Mouse (Mus musculus) MEL (cell line): ENCODE results near the gene Casp1. TPM values are rescaled to one million over a fixed set of nuclear protein-coding genes. Genes with fewer than 3 reads are reported as not detected.

Source experiments
- DNase-seq: peaks from one replicate; pipeline ENCODE4 v3.0.0; 2011; ENCODE audit warnings: low read depth, low spot score
- H3K27ac ChIP-seq: 2 replicates; pipeline ENCODE4 v1.5.1; 2012; ENCODE audit warnings: low read depth, mild to moderate bottlenecking, control low read depth, low read length, moderate library complexity; ENCODE audit not compliant: control insufficient read depth
- H3K27me3 ChIP-seq, 2 experiments: fragments of 150-350 bp in 1 of 2; sonication (generic) in 1 of 2; 2 replicates each; pipeline ENCODE4 v1.6.1; 2012; ENCODE audit warnings: low read length in 2 of 2, mild to moderate bottlenecking in 2 of 2, improper control_type of control experiment in 1 of 2, moderate library complexity in 1 of 2; ENCODE audit not compliant: insufficient read depth in 2 of 2, control insufficient read depth in 1 of 2
- H3K36me3 ChIP-seq, 2 experiments: 2 replicates each; pipeline ENCODE4 v1.6.1; 2012 to 2014; ENCODE audit warnings: low read length in 2 of 2, improper control_type of control experiment in 1 of 2, inconsistent platforms in 1 of 2, mild to moderate bottlenecking in 1 of 2; ENCODE audit not compliant: insufficient read depth in 2 of 2, control insufficient read depth in 1 of 2
- H3K4me1 ChIP-seq, 2 experiments: fragments of 150-350 bp in 1 of 2; sonication (generic) in 1 of 2; 2 replicates each; pipeline ENCODE4 v1.6.1; 2012; ENCODE audit warnings: low read length in 2 of 2, improper control_type of control experiment in 1 of 2, mild to moderate bottlenecking in 1 of 2; ENCODE audit not compliant: insufficient read depth in 2 of 2, control insufficient read depth in 1 of 2
- H3K4me3 ChIP-seq, 2 experiments: fragments of 150-350 bp in 1 of 2; sonication (generic) in 1 of 2; 2 replicates each; pipeline ENCODE4 v1.5.1; 2012; ENCODE audit warnings: low read depth in 2 of 2, low read length in 2 of 2, mild to moderate bottlenecking in 2 of 2, moderate library complexity in 2 of 2, control low read depth in 1 of 2, improper control_type of control experiment in 1 of 2; ENCODE audit not compliant: control insufficient read depth in 1 of 2, insufficient read depth in 1 of 2
- H3K79me2 ChIP-seq: 2 replicates; pipeline ENCODE4 v1.6.1; 2012; ENCODE audit warnings: mild to moderate bottlenecking, low read length, moderate library complexity; ENCODE audit not compliant: control insufficient read depth, poor library complexity, insufficient read depth
- H3K9ac ChIP-seq: 2 replicates; pipeline ENCODE4 v1.6.1; 2012; ENCODE audit warnings: low read depth, mild to moderate bottlenecking, control low read depth, low read length, moderate library complexity; ENCODE audit not compliant: control insufficient read depth, poor library complexity, severe bottlenecking
- H3K9me3 ChIP-seq: fragments of 150-350 bp; sonication (generic); replicated peaks from 2 replicates; pipeline ENCODE4 v1.6.1; 2012; ENCODE audit warnings: mild to moderate bottlenecking, low read length, improper control_type of control experiment, moderate library complexity; ENCODE audit not compliant: insufficient read depth
- CHD2 ChIP-seq: IDR thresholded peaks from 2 replicates; pipeline ENCODE4 v1.6.1; 2011; ENCODE audit warnings: low read length, improper control_type of control experiment
- CTCF ChIP-seq, 3 experiments: IDR thresholded peaks in 2 of 3; conservative IDR thresholded peaks in 1 of 3; 2 replicates each; pipeline ENCODE4 v1.5.1; 2011 to 2012; ENCODE audit warnings: low read length in 3 of 3, low read depth in 2 of 3, mild to moderate bottlenecking in 2 of 3, improper control_type of control experiment in 1 of 3, inconsistent platforms in 1 of 3, mixed read lengths in 1 of 3, moderate library complexity in 1 of 3; ENCODE audit not compliant: control insufficient read depth in 1 of 3, insufficient read depth in 1 of 3, poor library complexity in 1 of 3, severe bottlenecking in 1 of 3
- ELF1 ChIP-seq: IDR thresholded peaks from 2 replicates; pipeline ENCODE4 v1.6.1; 2014; ENCODE audit warnings: low read depth, mild to moderate bottlenecking, inconsistent platforms, low read length, improper control_type of control experiment, moderate library complexity
- EP300 ChIP-seq, 2 experiments: IDR thresholded peaks; 2 replicates each; pipeline ENCODE4 v1.6.1; 2011; ENCODE audit warnings: improper control_type of control experiment in 2 of 2, low read length in 2 of 2, low read depth in 1 of 2, mild to moderate bottlenecking in 1 of 2
- GATA1 ChIP-seq: IDR thresholded peaks from 2 replicates; pipeline ENCODE4 v1.6.1; 2011; ENCODE audit warnings: low read depth, low read length, improper control_type of control experiment
- JUND ChIP-seq: IDR thresholded peaks from 2 replicates; pipeline ENCODE4 v1.6.1; 2011; ENCODE audit warnings: low read depth, mild to moderate bottlenecking, improper control_type of control experiment, low read length
- MAZ ChIP-seq: IDR thresholded peaks from 2 replicates; pipeline ENCODE4 v1.6.1; 2012; ENCODE audit warnings: low read depth, mild to moderate bottlenecking, inconsistent platforms, low read length, improper control_type of control experiment
- MEF2A ChIP-seq: IDR thresholded peaks from 2 replicates; pipeline ENCODE4 v1.6.1; 2014; ENCODE audit warnings: low read depth, mild to moderate bottlenecking, inconsistent platforms, low read length, improper control_type of control experiment; ENCODE audit not compliant: poor library complexity, insufficient replicate concordance, severe bottlenecking; ENCODE audit errors: extremely low read depth
- MXI1 ChIP-seq: IDR thresholded peaks from 2 replicates; pipeline ENCODE4 v1.6.1; 2011; ENCODE audit warnings: mild to moderate bottlenecking, low read depth, low read length, improper control_type of control experiment
- MYC ChIP-seq: IDR thresholded peaks from 2 replicates; pipeline ENCODE4 v1.6.1; 2011; ENCODE audit warnings: low read depth, mild to moderate bottlenecking, low read length, improper control_type of control experiment, moderate library complexity
- POLR2AphosphoS2 ChIP-seq: IDR thresholded peaks from 2 replicates; pipeline ENCODE4 v1.6.1; 2011; ENCODE audit warnings: low read length, improper control_type of control experiment
- RAD21 ChIP-seq: IDR thresholded peaks from 2 replicates; pipeline ENCODE4 v1.6.1; 2011; ENCODE audit warnings: mild to moderate bottlenecking, low read depth, low read length, improper control_type of control experiment
- RCOR1 ChIP-seq: IDR thresholded peaks from 2 replicates; pipeline ENCODE4 v1.6.1; 2012; ENCODE audit warnings: low read depth, mild to moderate bottlenecking, inconsistent platforms, low read length, improper control_type of control experiment
- SIN3A ChIP-seq: IDR thresholded peaks from 2 replicates; pipeline ENCODE4 v1.6.1; 2012; ENCODE audit warnings: low read length, improper control_type of control experiment, inconsistent platforms
- TBP ChIP-seq: IDR thresholded peaks from 2 replicates; pipeline ENCODE4 v1.8.0; 2011; ENCODE audit warnings: low read depth, low read length, improper control_type of control experiment
- TCF12 ChIP-seq: IDR thresholded peaks from 2 replicates; pipeline ENCODE4 v1.6.1; 2014; ENCODE audit warnings: low read depth, mild to moderate bottlenecking, inconsistent platforms, low read length, improper control_type of control experiment, moderate library complexity
- USF1 ChIP-seq: IDR thresholded peaks from 2 replicates; pipeline ENCODE4 v1.6.1; 2014; ENCODE audit warnings: low read depth, mild to moderate bottlenecking, inconsistent platforms, low read length, improper control_type of control experiment, moderate library complexity
- ZKSCAN1 ChIP-seq: IDR thresholded peaks from 2 replicates; pipeline ENCODE4 v1.6.1; 2012; ENCODE audit warnings: low read depth, mild to moderate bottlenecking, inconsistent platforms, low read length, improper control_type of control experiment, moderate library complexity
- ZMIZ1 ChIP-seq: IDR thresholded peaks from 2 replicates; pipeline ENCODE4 v1.6.1; 2012; ENCODE audit warnings: low read depth, mild to moderate bottlenecking, inconsistent platforms, low read length, improper control_type of control experiment, moderate library complexity
- polyA plus RNA-seq, 2 experiments: library from polyadenylated mRNA; stranded (reverse) in 1 of 2; unstranded in 1 of 2; fragments of >175 nt in 1 of 2; fragments of >200 nt in 1 of 2; gene quantifications; 2 replicates each; pipeline versions ENCODE4 v1.2.1 to v1.2.4; 2012; ENCODE audit warnings: low replicate concordance in 2 of 2, low read depth in 1 of 2; ENCODE audit not compliant: insufficient read length in 2 of 2, insufficient read depth in 1 of 2, missing spikeins in 1 of 2
- total RNA-seq: library from RNA; depleted of rRNA; stranded (reverse); fragments of 300-350 nt; gene quantifications from 2 replicates; pipeline ENCODE4 v1.2.3, GENCODE M21; 2012

Gene Casp1
- total and polyA plus RNA-seq, 3 experiments: 0.17 to 0.73 TPM; not detected in 1

GRCm38 (mm10) chr9:5296354-5297237, 1.7 kb upstream of the Casp1 start:
- TF ChIP-seq GATA1 (no peak), CHD2 (no peak), ZKSCAN1 (no peak), RAD21 (no peak), SIN3A (no peak), USF1 (no peak), ZMIZ1 (no peak), POLR2AphosphoS2 (no peak), MYC (no peak), MXI1 (no peak), MAZ (no peak), EP300 (IDR thresholded peaks at IDR 0.05; ENCODE audit: low read depth in 1 of 2, low read length in 2 of 2) (no peak), TCF12 (no peak), CTCF (IDR thresholded peaks at IDR 0.05 in 2 of 3, conservative IDR thresholded peaks at IDR 0.05 in 1 of 3; ENCODE audit: control insufficient read depth in 1 of 3, insufficient read depth in 1 of 3, low read depth in 2 of 3, low read length in 3 of 3, poor library complexity in 1 of 3, severe bottlenecking in 1 of 3) (no peak), TBP (no peak)

DNA sequence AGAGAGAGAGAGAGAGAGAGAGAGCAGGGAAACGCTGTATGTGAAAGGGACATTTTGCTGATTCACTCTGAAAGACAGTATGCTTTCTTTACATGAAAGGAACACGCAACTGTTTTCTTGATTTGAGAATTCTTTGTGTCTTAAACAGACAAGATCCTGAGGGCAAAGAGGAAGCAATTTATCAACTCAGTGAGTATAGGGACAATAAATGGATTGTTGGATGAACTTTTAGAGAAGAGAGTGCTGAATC, 740 bp downstream of the Casp1 start:
- H3K79me2 ChIP-seq: no peaks in the 10 kb centered on the region
- peaks cover 0 to 2% of the 10 kb centered on the region in 2 experiments; a peak in 1 of 4 replicates for H3K36me3 ChIP-seq
- H3K27me3 ChIP-seq: no peaks in the 10 kb centered on the region
- peak overlapping the region in 1 of 2 experiments; percentile 28; a peak in 2 of 4 replicates for H3K4me3 ChIP-seq
- no peaks in the 10 kb centered on the region for H3K9me3 ChIP-seq
- DNase-seq: peak; percentile 44
- TF ChIP-seq ELF1 (no peak), RCOR1 (no peak), JUND (peak; percentile 49; the same call in 1 of the 2 replicates), MEF2A (no peak)
- H3K9ac ChIP-seq: peak overlapping the region; percentile 28; the same call in 1 of the 2 replicates
- H3K4me1 ChIP-seq: no peaks in the 10 kb centered on the region
- no peak overlapping the region for H3K27ac ChIP-seq

More at GRCm38 (mm10) chr9:5296354-5297237, 1.7 kb upstream of the Casp1 start:
- Histone ChIP-seq H3K36me3 (peaks cover 0 to 2% of the 10 kb centered on the region in 2 experiments; a peak in 1 of 4 replicates), H3K79me2 (no peaks in the 10 kb centered on the region), H3K27ac (no peak overlapping the region), H3K9me3 (no peaks in the 10 kb centered on the region), H3K4me3 (no peak overlapping the region), H3K9ac (no peak overlapping the region), H3K4me1 (no peaks in the 10 kb centered on the region), H3K27me3 (no peaks in the 10 kb centered on the region)
- no peak for DNase-seq
